Mouse (Mus musculus) Patski (cell line): ENCODE measurements around the gene Supt3. TPM values are rescaled to one million over a fixed set of nuclear protein-coding genes. Genes with fewer than 3 reads are reported as not detected.

Source experiments
- ATAC-seq: fragments of 100-300 bp; one replicate; pipeline ENCODE4 v1.8.0; 2021
- CTCF ChIA-PET: fragments of 350-600 bp; sonication (Branson Sonifier 250); formaldehyde crosslinking; loops from one replicate; lab custom pipeline; 2022; ENCODE audit warnings: inconsistent platforms; lab: Charles Lee
- POLR2A ChIA-PET: fragments of 350-600 bp; sonication (Branson Sonifier 250); formaldehyde crosslinking; loops from one replicate; lab custom pipeline; 2022; ENCODE audit warnings: antibody characterized with exemption, inconsistent platforms; lab: Charles Lee
- DNase-seq: peaks from one replicate; pipeline ENCODE4 v3.0.0-alpha.2; 2011; ENCODE audit warnings: low read depth, low spot score
- H3K27me3 ChIP-seq: fragments of 371-371 bp; one replicate; pipeline ENCODE4 v1.5.1; 2021
- CTCF ChIP-seq: fragments of 100-300 bp; IDR thresholded peaks from one replicate; pipeline ENCODE4 v1.5.1; 2021
- in situ Hi-C: fragments of 300-500 bp; cut with MboI; formaldehyde crosslinking; loops from 3 replicates; pipeline ENCODE4 v1.11.1; 2018; ENCODE audit warnings: low pct_unique_long_range_greater_than_20kb, mixed read lengths
- polyA plus RNA-seq: library from polyadenylated mRNA; unstranded; gene quantifications from one replicate; pipeline ENCODE4 v1.2.3, GENCODE M21; 2021

The Supt3 gene
- polyA plus RNA-seq, 1 experiment from 2014 or later: 28.5 TPM

GRCm38 (mm10) chr17:44778141-44778540 lies 1.2 kb downstream of the Supt3 start:
- DNase-seq (no peak), ATAC-seq (no peak)
- in situ Hi-C loops: loop anchor here (25.0 kb wide), 1 partner anchor 484 kb away; no protein-coding TSS in a partner anchor
- POLR2A ChIA-PET: no interaction called here
- no peak for TF ChIP-seq CTCF
- CTCF ChIA-PET: interaction anchor here (0.8 to 3.4 kb wide), 6 partner anchors 10 to 67 kb away, joined by 3 to 17 read pairs (median 3); no protein-coding TSS in a partner anchor
- H3K27me3 ChIP-seq: no peaks in the 10 kb centered on the region

- no peaks in the 10 kb centered on the region for H3K27me3 ChIP-seq
- ATAC-seq (no peak), DNase-seq (no peak)
- POLR2A ChIA-PET: no interaction called here
- in situ Hi-C loops: loop anchor here (25.0 kb wide), 1 partner anchor 482 kb away; no protein-coding TSS in a partner anchor
- CTCF ChIA-PET: interaction anchor here (3.4 kb wide), 1 partner anchor 8 kb away, joined by 17 read pairs; no protein-coding TSS in a partner anchor
- no peak for TF ChIP-seq CTCF
Measured at GRCm38 (mm10) chr17:44780353-44780752, 3.4 kb downstream of the Supt3 start.

- TF ChIP-seq CTCF: no peak
- CTCF ChIA-PET: interaction anchor here (0.7 kb wide), 1 partner anchor 455 kb away, joined by 3 read pairs; no protein-coding TSS in a partner anchor
- DNase-seq: no peak
- POLR2A ChIA-PET: no interaction called here
- in situ Hi-C loops: loop anchor here (25.0 kb wide), 1 partner anchor 480 kb away; no protein-coding TSS in a partner anchor
- H3K27me3 ChIP-seq: no peaks in the 10 kb centered on the region
- ATAC-seq: no peak
Measured at GRCm38 (mm10) chr17:44782366-44782765, 5.4 kb downstream of the Supt3 start.

GRCm38 (mm10) chr17:44783143-44783542 lies 6.2 kb downstream of the Supt3 start:
- CTCF ChIA-PET: no interaction called here
- POLR2A ChIA-PET: no interaction called here
- TF ChIP-seq CTCF: no peak
- no peaks in the 10 kb centered on the region for H3K27me3 ChIP-seq
- no peak for DNase-seq
- in situ Hi-C loops: loop anchor here (25.0 kb wide), 1 partner anchor 479 kb away; no protein-coding TSS in a partner anchor
- ATAC-seq: no peak

GRCm38 (mm10) chr17:44788982-44789747 lies 12.2 kb downstream of the Supt3 start:
- in situ Hi-C loops: loop anchor here (25.0 kb wide), 1 partner anchor 473 kb away; no protein-coding TSS in a partner anchor
- CTCF ChIA-PET: interaction anchor here (1.1 to 2.4 kb wide), 3 partner anchors 10 to 34 kb away, joined by 3 to 17 read pairs (median 4); no protein-coding TSS in a partner anchor
- no peak for DNase-seq

GRCm38 (mm10) chr17:44792218-44792917 lies 15.4 kb downstream of the Supt3 start:
- H3K27me3 ChIP-seq: no peaks in the 10 kb centered on the region
- POLR2A ChIA-PET: no interaction called here
- DNase-seq: no peak
- CTCF ChIA-PET: interaction anchor here (1.4 kb wide), 1 partner anchor 14 kb away, joined by 3 read pairs; no protein-coding TSS in a partner anchor
- ATAC-seq: no peak
- TF ChIP-seq CTCF: no peak
- in situ Hi-C loops: loop anchor here (25.0 kb wide), 1 partner anchor 470 kb away; no protein-coding TSS in a partner anchor

More at GRCm38 (mm10) chr17:44788982-44789747, 12.2 kb downstream of the Supt3 start:
- peak; percentile 50 for TF ChIP-seq CTCF
- POLR2A ChIA-PET: interaction anchor here (0.5 kb wide), 1 partner anchor 119 kb away, joined by 3 read pairs; no protein-coding TSS in a partner anchor
- ATAC-seq: no peak
- no peaks in the 10 kb centered on the region for H3K27me3 ChIP-seq

GRCm38 (mm10) chr17:44797331-44797730 lies 20.4 kb downstream of the Supt3 start:
- ChIA-PET CTCF (interaction anchor here (1.0 to 1.5 kb wide), 3 partner anchors 14 to 19 kb away, joined by 3 to 5 read pairs (median 3); no protein-coding TSS in a partner anchor), POLR2A (no interaction called here)
- no peak for ATAC-seq
- in situ Hi-C loops: loop anchor here (25.0 kb wide), 1 partner anchor 465 kb away; no protein-coding TSS in a partner anchor
- H3K27me3 ChIP-seq: no peaks in the 10 kb centered on the region
- DNase-seq: no peak
- TF ChIP-seq CTCF: no peak

- DNase-seq: no peak
- no peaks in the 10 kb centered on the region for H3K27me3 ChIP-seq
- TF ChIP-seq CTCF: no peak
- POLR2A ChIA-PET: no interaction called here
- no peak for ATAC-seq
- CTCF ChIA-PET: no interaction called here
- in situ Hi-C loops: no loop called here
Measured at GRCm38 (mm10) chr17:44807031-44807430, 30.1 kb downstream of the Supt3 start.

- no peaks in the 10 kb centered on the region for H3K27me3 ChIP-seq
- CTCF ChIA-PET: interaction anchor here (1.5 kb wide), 1 partner anchor 19 kb away, joined by 3 read pairs; no protein-coding TSS in a partner anchor
- DNase-seq: peak; percentile 10
- in situ Hi-C loops: no loop called here
- no peak for TF ChIP-seq CTCF
- no peak for ATAC-seq
- POLR2A ChIA-PET: interaction anchor here (0.6 to 1.3 kb wide), 4 partner anchors 10 to 364 kb away, joined by 3 to 10 read pairs (median 4); no protein-coding TSS in a partner anchor
Measured at GRCm38 (mm10) chr17:44814508-44815175, 37.7 kb downstream of the Supt3 start, which contains the start of gene Runx2. Runx2 (minus strand) TSS chr17:44814797.
